Mouse (Mus musculus): ENCODE measurements around the gene Rab4a. TPM values are rescaled to one million over a fixed set of nuclear protein-coding genes. Genes with fewer than 3 reads are reported as not detected.

Gene Rab4a
- polyA plus RNA-seq, 1 experiment, result 8.9 TPM

DNA sequence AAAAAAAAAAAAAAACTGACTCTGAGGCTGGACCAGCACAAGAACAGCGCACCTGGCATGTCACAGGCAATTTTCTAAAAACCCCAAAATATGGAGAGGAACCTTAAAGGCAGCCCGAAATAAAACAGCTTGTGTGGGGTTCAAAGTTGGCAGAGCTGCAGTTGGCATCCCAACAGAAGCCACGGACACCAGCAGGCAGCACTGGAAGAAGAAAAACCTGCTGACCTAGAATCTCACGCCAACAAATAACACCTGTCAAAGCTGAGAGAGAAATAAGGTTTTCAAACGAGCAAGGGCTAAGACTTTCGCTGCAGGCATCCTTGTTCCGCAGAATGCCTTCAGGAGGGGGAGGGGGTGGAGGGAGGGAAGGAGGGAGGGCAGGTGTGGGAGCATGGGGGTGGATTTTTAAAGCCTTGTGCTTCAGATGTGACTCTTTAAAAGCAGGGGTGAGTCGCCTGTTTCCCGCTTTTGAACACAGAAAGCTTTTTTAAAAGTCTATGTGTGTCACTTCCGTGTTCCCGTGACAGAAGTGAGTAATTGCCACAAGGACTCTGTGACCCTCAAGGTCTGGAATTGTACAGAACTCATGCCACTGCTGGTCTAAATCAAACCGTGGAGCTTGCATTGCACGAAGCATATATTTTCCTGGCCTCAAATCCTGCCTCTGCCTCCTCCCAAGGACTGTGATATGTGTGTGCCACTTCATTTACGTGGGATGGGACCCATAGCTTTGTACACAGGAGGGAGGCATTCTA lies 17.2 kb upstream of the Rab4a start:
- no peak overlapping the region for H3K27ac ChIP-seq (ENCODE audit: control insufficient read depth, insufficient read depth, low read depth, low read length)
- H3K36me3 ChIP-seq (ENCODE audit: control insufficient read depth, insufficient read depth, low read length), result no peaks in the 10 kb centered on the region
- no peaks in the 10 kb centered on the region for H3K27me3 ChIP-seq (ENCODE audit: control insufficient read depth, insufficient read depth, low read length)
- peaks cover 7% of the 10 kb centered on the region for H3K4me1 ChIP-seq (ENCODE audit: control insufficient read depth, insufficient read depth, low read length)
- no peak overlapping the region for H3K4me3 ChIP-seq (ENCODE audit: control insufficient read depth, low read depth, low read length)
- TF ChIP-seq CTCF (IDR thresholded peaks at IDR 0.05; ENCODE audit: control insufficient read depth, insufficient read depth, insufficient replicate concordance, low read depth, low read length) (no peak), POLR2A (IDR thresholded peaks at IDR 0.05; ENCODE audit: control insufficient read depth, low read depth, low read length) (no peak)

DNA sequence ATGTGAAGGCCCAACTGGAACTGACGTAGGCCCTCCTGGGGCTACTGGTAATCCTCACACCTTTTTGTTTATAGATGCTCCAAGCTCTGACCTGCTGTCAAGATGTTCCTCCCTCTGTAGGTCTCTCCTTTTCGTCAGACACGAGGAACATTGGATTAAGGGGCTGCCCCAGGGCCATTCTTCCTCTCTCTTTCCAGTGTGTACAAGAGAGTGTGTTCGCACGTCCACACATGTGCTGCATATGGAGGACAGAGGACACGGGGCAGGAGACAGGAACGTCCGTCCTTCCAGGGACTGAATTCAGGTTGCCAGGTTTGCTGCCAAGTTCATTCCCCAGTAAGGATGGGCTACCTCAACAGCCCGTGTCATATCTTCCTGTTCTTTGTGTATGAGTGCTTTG lies 16.3 kb upstream of the Rab4a start:
- H3K27me3 ChIP-seq (ENCODE audit: control insufficient read depth, insufficient read depth, low read length), result no peaks in the 10 kb centered on the region
- no peaks in the 10 kb centered on the region for H3K36me3 ChIP-seq (ENCODE audit: control insufficient read depth, insufficient read depth, low read length)
- no peak overlapping the region for H3K27ac ChIP-seq (ENCODE audit: control insufficient read depth, insufficient read depth, low read depth, low read length)
- no peak for TF ChIP-seq POLR2A (IDR thresholded peaks at IDR 0.05; ENCODE audit: control insufficient read depth, low read depth, low read length)
- TF ChIP-seq CTCF (IDR thresholded peaks at IDR 0.05; ENCODE audit: control insufficient read depth, insufficient read depth, insufficient replicate concordance, low read depth, low read length), result no peak
- H3K4me3 ChIP-seq (ENCODE audit: control insufficient read depth, low read depth, low read length), result no peak overlapping the region
- peaks cover 7% of the 10 kb centered on the region for H3K4me1 ChIP-seq (ENCODE audit: control insufficient read depth, insufficient read depth, low read length)

DNA sequence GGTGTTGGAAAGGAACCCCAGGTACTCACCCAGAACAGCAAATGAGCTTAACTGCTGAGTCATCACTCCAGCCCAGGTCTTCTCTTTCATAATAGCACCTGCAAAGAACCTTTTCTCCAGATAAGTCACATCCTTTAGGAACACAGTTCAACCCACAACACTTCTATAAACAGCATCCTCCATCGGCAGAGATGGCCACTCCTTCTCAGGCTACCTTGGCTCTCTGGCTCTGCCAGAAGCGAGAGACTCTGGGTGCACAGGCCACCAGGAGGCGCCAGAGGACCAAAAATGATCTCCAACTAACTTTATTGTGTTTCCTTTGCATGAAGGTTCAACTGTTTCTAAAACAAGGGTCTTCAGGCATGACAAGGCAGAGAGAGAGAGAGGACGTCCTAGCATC lies 15.8 kb upstream of the Rab4a start:
- TF ChIP-seq POLR2A (IDR thresholded peaks at IDR 0.05; ENCODE audit: control insufficient read depth, low read depth, low read length) (no peak), CTCF (IDR thresholded peaks at IDR 0.05; ENCODE audit: control insufficient read depth, insufficient read depth, insufficient replicate concordance, low read depth, low read length) (peak; percentile 81)
- no peak overlapping the region for H3K4me3 ChIP-seq (ENCODE audit: control insufficient read depth, low read depth, low read length)
- H3K4me1 ChIP-seq (ENCODE audit: control insufficient read depth, insufficient read depth, low read length), result peaks cover 7% of the 10 kb centered on the region
- no peak overlapping the region for H3K27ac ChIP-seq (ENCODE audit: control insufficient read depth, insufficient read depth, low read depth, low read length)
- no peaks in the 10 kb centered on the region for H3K27me3 ChIP-seq (ENCODE audit: control insufficient read depth, insufficient read depth, low read length)
- no peaks in the 10 kb centered on the region for H3K36me3 ChIP-seq (ENCODE audit: control insufficient read depth, insufficient read depth, low read length)

DNA sequence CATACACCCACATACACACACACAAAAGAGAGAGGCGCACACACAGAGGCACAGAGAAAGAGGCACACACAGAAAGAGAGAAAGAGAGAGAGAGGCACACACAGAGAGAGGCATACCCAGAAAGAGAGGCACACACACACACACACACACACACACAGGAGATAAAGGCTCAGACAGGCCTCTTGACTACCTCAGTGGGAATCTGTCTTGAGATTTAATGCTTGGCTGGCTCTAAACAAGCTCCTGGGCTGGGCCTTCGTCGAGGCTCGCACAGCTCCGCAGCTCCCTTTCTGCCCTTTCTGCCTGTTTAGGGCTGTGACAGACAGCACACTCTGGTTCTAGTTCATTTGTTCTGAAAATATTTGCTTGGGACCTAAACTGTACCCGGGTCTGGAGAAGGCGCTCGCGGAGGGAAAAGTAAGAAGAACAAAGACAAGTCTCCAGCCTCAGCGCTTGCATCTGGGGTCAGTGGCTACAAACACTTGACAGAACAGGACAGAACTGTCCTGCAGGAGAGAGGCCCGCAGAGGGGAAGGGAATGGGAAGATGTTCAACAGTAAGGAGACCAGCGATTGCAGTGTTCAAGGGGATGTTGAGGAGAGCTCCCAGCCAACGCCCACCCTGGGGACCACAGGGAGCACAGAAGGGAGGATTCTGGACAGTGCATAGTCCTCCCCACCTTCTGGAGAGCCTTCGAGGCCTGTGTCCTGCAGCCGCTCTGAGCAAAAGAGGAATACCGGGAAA lies 14.5 kb upstream of the Rab4a start:
- peaks cover 7% of the 10 kb centered on the region for H3K4me1 ChIP-seq (ENCODE audit: control insufficient read depth, insufficient read depth, low read length)
- no peaks in the 10 kb centered on the region for H3K36me3 ChIP-seq (ENCODE audit: control insufficient read depth, insufficient read depth, low read length)
- H3K27me3 ChIP-seq (ENCODE audit: control insufficient read depth, insufficient read depth, low read length), result no peaks in the 10 kb centered on the region
- H3K27ac ChIP-seq (ENCODE audit: control insufficient read depth, insufficient read depth, low read depth, low read length), result no peak overlapping the region
- H3K4me3 ChIP-seq (ENCODE audit: control insufficient read depth, low read depth, low read length), result no peak overlapping the region
- TF ChIP-seq CTCF (IDR thresholded peaks at IDR 0.05; ENCODE audit: control insufficient read depth, insufficient read depth, insufficient replicate concordance, low read depth, low read length) (no peak), POLR2A (IDR thresholded peaks at IDR 0.05; ENCODE audit: control insufficient read depth, low read depth, low read length) (no peak)

DNA sequence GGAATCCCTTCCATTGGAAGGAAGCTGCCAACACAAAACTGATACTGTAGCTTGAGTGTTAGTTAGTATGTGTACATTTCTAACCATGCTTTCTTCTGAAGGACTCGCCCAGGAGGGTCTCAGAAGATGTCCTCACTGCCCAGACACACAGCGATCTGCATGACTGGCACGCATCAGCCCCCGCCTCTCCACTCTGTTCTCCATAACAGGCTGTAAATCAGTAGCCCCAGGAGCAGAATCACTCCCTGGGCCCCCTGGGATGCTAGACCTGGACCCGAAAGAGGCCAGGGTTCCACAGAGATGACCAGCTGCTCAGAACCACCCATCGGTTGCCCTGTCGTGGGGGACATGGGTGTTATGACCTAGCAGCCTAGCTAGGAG lies 13.9 kb upstream of the Rab4a start:
- H3K4me1 ChIP-seq (ENCODE audit: control insufficient read depth, insufficient read depth, low read length), result peaks cover 7% of the 10 kb centered on the region
- H3K36me3 ChIP-seq (ENCODE audit: control insufficient read depth, insufficient read depth, low read length), result no peaks in the 10 kb centered on the region
- no peak overlapping the region for H3K4me3 ChIP-seq (ENCODE audit: control insufficient read depth, low read depth, low read length)
- no peaks in the 10 kb centered on the region for H3K27me3 ChIP-seq (ENCODE audit: control insufficient read depth, insufficient read depth, low read length)
- TF ChIP-seq POLR2A (IDR thresholded peaks at IDR 0.05; ENCODE audit: control insufficient read depth, low read depth, low read length) (no peak), CTCF (IDR thresholded peaks at IDR 0.05; ENCODE audit: control insufficient read depth, insufficient read depth, insufficient replicate concordance, low read depth, low read length) (no peak)
- H3K27ac ChIP-seq (ENCODE audit: control insufficient read depth, insufficient read depth, low read depth, low read length), result no peak overlapping the region

DNA sequence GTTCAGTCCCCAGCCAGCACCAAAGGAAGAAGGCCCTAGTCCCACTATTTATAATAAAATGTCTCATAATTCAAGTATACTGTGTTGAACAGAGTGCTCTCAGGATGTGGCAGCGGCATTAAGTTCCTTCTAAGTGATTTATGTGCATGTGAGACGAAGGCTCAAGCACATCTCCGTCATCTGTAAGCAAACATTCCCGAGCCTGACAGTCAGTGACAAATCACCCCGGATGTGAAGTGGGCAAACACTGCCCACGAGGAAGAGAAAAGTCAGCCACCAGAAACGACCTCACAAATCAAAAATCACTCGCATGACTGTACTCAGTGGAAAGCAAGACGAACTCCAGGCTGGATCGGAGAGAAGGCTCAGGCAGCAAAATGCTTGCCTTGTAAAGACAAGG lies 11.9 kb upstream of the Rab4a start:
- no peaks in the 10 kb centered on the region; the same call in 1 of the 2 replicates for H3K4me1 ChIP-seq (ENCODE audit: control insufficient read depth, insufficient read depth, low read length)
- no peak overlapping the region for H3K4me3 ChIP-seq (ENCODE audit: control insufficient read depth, low read depth, low read length)
- no peak for TF ChIP-seq POLR2A (IDR thresholded peaks at IDR 0.05; ENCODE audit: control insufficient read depth, low read depth, low read length)
- H3K27me3 ChIP-seq (ENCODE audit: control insufficient read depth, insufficient read depth, low read length), result no peaks in the 10 kb centered on the region
- no peak overlapping the region for H3K27ac ChIP-seq (ENCODE audit: control insufficient read depth, insufficient read depth, low read depth, low read length)
- H3K36me3 ChIP-seq (ENCODE audit: control insufficient read depth, insufficient read depth, low read length), result no peaks in the 10 kb centered on the region

DNA sequence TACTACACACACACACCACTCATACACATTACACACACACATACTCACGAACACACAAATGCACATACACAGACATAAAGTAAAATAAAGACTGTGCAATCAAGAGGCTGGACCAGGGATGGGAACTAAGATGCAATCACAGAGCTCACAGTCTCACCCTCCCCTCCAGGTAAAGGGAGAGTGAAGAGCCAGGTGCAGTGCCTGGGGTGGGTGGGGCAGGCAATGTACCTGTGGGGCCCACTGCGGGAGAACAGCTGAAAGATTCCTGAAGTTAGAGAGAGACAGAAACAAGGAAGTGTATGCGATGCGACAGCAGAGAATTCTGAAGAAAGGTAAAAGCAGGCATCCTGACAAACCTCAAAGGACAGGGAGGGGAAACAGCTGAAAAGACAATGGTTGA lies 11.0 kb upstream of the Rab4a start:
- Histone ChIP-seq H3K27ac (ENCODE audit: control insufficient read depth, insufficient read depth, low read depth, low read length) (no peak overlapping the region), H3K4me3 (ENCODE audit: control insufficient read depth, low read depth, low read length) (no peak overlapping the region)
- no peak for TF ChIP-seq CTCF (IDR thresholded peaks at IDR 0.05; ENCODE audit: control insufficient read depth, insufficient read depth, insufficient replicate concordance, low read depth, low read length)
- TF ChIP-seq POLR2A (IDR thresholded peaks at IDR 0.05; ENCODE audit: control insufficient read depth, low read depth, low read length), result no peak

More for the DNA sequence above, 11.0 kb upstream of the Rab4a start:
- H3K36me3 ChIP-seq (ENCODE audit: control insufficient read depth, insufficient read depth, low read length), result no peaks in the 10 kb centered on the region
- no peaks in the 10 kb centered on the region for H3K27me3 ChIP-seq (ENCODE audit: control insufficient read depth, insufficient read depth, low read length)
- no peaks in the 10 kb centered on the region; the same call in 1 of the 2 replicates for H3K4me1 ChIP-seq (ENCODE audit: control insufficient read depth, insufficient read depth, low read length)
